In the genomic region with DNA sequence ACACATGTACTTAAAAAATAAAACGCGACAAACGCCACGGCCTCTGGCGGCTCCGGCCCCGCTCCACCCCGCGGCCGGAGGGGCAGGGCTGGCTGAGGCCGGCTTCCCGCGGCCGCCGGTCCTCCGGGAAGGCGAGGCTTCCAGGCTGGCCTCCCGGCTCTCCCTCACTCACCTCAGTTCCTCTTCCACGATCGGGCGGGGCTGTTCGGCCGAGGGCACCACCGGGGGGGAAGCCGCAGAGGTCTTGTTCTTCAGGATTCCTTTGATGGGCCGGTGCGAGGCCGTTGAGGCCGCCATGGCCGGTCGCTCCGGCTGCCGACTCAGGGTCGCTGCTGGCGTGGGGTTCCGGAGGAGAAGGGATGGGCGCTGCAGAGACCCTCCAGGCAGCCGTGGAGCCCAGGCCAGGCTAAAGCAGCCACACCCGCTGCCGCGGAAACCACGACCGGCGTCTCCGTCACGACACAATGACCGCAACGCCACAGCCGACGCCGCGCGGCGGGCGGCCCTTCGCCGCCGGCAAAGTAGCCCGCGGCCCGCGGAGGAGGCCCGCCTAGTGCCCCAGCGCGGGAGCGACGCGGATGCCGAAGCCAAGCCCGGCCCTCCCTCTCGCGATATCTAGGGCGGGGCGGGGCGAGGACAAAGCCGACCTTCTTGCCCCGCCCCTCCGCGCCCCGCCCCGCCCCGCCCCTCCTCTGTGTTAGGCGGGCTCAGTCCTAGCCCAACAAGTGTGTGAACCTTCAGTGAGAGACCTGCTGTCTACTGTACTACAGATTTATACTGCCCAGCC, we compare ENCODE assay signal across 8 mouse cellular contexts. TPM values are rescaled to one million over a fixed set of nuclear protein-coding genes. Genes with fewer than 3 reads are reported as not detected.
DNase-seq lines count a peak whose midpoint lies in the region; ATAC-seq lines count a peak whose summit lies in the region.

A gene (minus strand): TSS at position 604 of the 787 bp plus-strand sequence.

- no peaks in the 10 kb centered on the region for H3K27me3 ChIP-seq in hindbrain, embryonic 13.5 days

- H3K27ac ChIP-seq in hindbrain, embryonic 13.5 days = peak within 1 kb of the TSS; percentile 91

- H3K4me2 ChIP-seq in hindbrain, embryonic 13.5 days = peak within 1 kb of the TSS; percentile 71

- ATAC-seq in hindbrain, embryonic 13.5 days (ENCODE audit: low FRiP score) = peak; percentile 96

- peak; percentile 92 for DNase-seq in T-cell, adult 2 months (ENCODE audit: low spot score)
- peak; percentile 95 for DNase-seq in cerebellum, postnatal 14 days
- DNase-seq in frontal cortex, postnatal 25 days (ENCODE audit: low spot score in 2 of 2) = peak; percentile 70 to 78
- peak; percentile 85 to 88 for DNase-seq in layer of hippocampus, postnatal 36 days
- peak; percentile 94 for DNase-seq in lung, postnatal 36 days
- peak; percentile 93 for DNase-seq in retina, embryonic 14.5 days (ENCODE audit: low spot score)
- DNase-seq in thymus, postnatal 36 days = peak; percentile 91 to 92

- no peaks in the 10 kb centered on the region for H3K9me3 ChIP-seq in hindbrain, embryonic 13.5 days

- H3K4me1 ChIP-seq in hindbrain, embryonic 13.5 days (replicated peaks) = peaks cover 29% of the 10 kb centered on the region

- 0 out of 2 replicates have a peak, but pooled peaks cover 3% of the 10 kb centered on the region for H3K36me3 ChIP-seq in hindbrain, embryonic 13.5 days

- WGBS in hindbrain, embryonic 13.5 days = under 1% methylated on average over 83 of the region's 83 CpGs

- H3K9ac ChIP-seq in hindbrain, embryonic 13.5 days = peak within 1 kb of the TSS; percentile 89

- peak within 1 kb of the TSS; percentile 85 for H3K4me3 ChIP-seq in hindbrain, embryonic 13.5 days

RNA-seq across cellular contexts. Expression of the gene that starts here (rescaled TPM):
- polyA plus RNA-seq in hindbrain, embryonic 13.5 days (2015; fragmentation: Nextera tagmentation; extraction: Ambion mirVana) = 108 and 113 TPM in 2 replicates
- total RNA-seq in layer of hippocampus, postnatal 36 days (2021) = 10 to 100 TPM; 92.4 to 97.8 TPM

Comparison
In these comparisons a context has a peak if more than half of its experiments do, and no peak if none do; other contexts are left out.
1. Peak in every context shown above with its lines: DNase-seq, ATAC-seq, H3K4me3 ChIP-seq and H3K27ac ChIP-seq.